Mouse (Mus musculus) kidney, embryonic 15.5 days (tissue): ENCODE data around the gene Lrrc1. TPM values are rescaled to one million over a fixed set of nuclear protein-coding genes. Genes with fewer than 3 reads are reported as not detected.
"Not testable (repeated sequence)": the region's sequence is repeated elsewhere in the genome, so short reads cannot be mapped to it uniquely, and the experiment has no call there.

Experiments
- ATAC-seq: fragments of 200-750 bp; cut with Nextera tagmentation; replicated peaks from 2 replicates; pipeline ENCODE4 v1.8.0; 2017; ENCODE audit warnings: moderate TSS enrichment; ENCODE audit not compliant: low FRiP score
- H3K27ac ChIP-seq: fragments of 300-500 bp; sonication (generic); 2 replicates; pipeline ENCODE4 v1.5.1; 2015; ENCODE audit warnings: mild to moderate bottlenecking, inconsistent platforms
- H3K27me3 ChIP-seq: fragments of 300-500 bp; sonication (generic); 2 replicates; pipeline ENCODE4 v1.6.1; 2015; ENCODE audit warnings: inconsistent platforms
- H3K36me3 ChIP-seq: fragments of 300-500 bp; sonication (generic); 2 replicates; pipeline ENCODE4 v1.6.1; 2015; ENCODE audit warnings: inconsistent platforms
- H3K4me1 ChIP-seq: fragments of 300-500 bp; sonication (generic); 2 replicates; pipeline ENCODE4 v1.6.1; 2015; ENCODE audit warnings: inconsistent platforms
- H3K4me2 ChIP-seq: fragments of 300-500 bp; sonication (generic); 2 replicates; pipeline ENCODE4 v1.6.1; 2015; ENCODE audit warnings: moderate library complexity, mild to moderate bottlenecking, inconsistent platforms
- H3K4me3 ChIP-seq: fragments of 300-500 bp; sonication (generic); replicated peaks from 2 replicates; pipeline ENCODE4 v1.5.1; 2015; ENCODE audit warnings: mild to moderate bottlenecking, inconsistent platforms
- H3K9ac ChIP-seq: fragments of 300-500 bp; sonication (generic); 2 replicates; pipeline ENCODE4 v1.6.1; 2015; ENCODE audit warnings: mild to moderate bottlenecking, inconsistent platforms
- H3K9me3 ChIP-seq: fragments of 300-500 bp; sonication (generic); replicated peaks from 2 replicates; pipeline ENCODE4 v1.6.1; 2016; ENCODE audit warnings: inconsistent platforms
- WGBS: fragments of 180-500 bp; shearing (Covaris S2); methylation state at CpG from one replicate; pipeline ENCODE4 v1.1.7; 2015; ENCODE audit warnings: mixed read lengths; 5-methylcytosine and 5-hydroxymethylcytosine counted together
- polyA plus RNA-seq: library from polyadenylated mRNA; unstranded; fragments of >200 nt; fragmentation: Nextera tagmentation; extraction: Ambion mirVana; gene quantifications from 2 replicates; pipeline ENCODE4 v1.2.1, GENCODE M21; 2015

Gene Lrrc1
- 16.7 and 18.8 TPM in 2 replicates for polyA plus RNA-seq

DNA sequence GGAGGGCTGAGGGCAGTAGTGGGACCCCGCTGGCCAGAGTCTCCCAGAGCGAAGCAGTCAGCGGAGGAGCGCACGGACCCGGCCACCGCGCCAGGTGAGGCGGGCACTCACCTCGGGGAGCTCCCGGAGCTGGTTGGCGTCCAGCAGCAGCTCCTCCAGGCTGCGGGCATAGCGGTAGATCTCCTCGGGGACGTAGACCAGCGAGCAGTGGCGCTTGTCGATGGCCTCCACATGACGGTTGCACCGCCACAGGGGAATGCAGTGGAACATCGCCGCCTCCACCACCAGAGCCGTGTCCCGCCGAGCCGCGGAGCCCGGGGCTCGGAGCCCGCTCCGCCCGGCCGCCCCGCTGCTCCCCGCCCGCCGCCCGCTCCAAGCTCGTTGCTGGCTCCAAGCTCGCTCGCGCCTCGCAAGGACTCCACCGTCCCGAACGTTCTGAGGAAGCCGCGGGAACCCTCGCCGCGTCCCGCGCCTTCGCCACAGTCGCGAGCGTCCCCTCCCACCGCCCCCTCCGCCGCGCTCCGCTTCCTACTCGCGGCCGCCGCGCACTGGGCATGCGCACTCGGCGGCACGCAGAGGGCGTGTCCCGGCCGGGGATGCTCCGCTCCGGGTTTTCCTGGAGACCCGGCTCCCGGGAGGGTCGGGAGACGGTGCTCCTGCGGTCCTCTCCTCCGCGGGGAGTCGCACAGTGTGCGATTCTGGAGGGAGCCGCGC, at the start of gene Lrrc1:
Gene Lrrc1, minus strand, starts transcription at position 517 of the 714 bp plus-strand sequence.
- H3K9ac ChIP-seq, result peak within 1 kb of the TSS; percentile 68
- peak within 1 kb of the TSS; percentile 68 for H3K4me3 ChIP-seq
- no peaks in the 10 kb centered on the region for H3K27me3 ChIP-seq
- WGBS, result under 1% methylated on average over 85 of the region's 88 CpGs
- peak within 1 kb of the TSS; percentile 95 for H3K4me2 ChIP-seq
- peak within 1 kb of the TSS; percentile 90 for H3K27ac ChIP-seq
- H3K36me3 ChIP-seq, result no peaks in the 10 kb centered on the region
- peak; percentile 89 for ATAC-seq
- H3K4me1 ChIP-seq, result peaks cover 42% of the 10 kb centered on the region
- H3K9me3 ChIP-seq, result no peaks in the 10 kb centered on the region

DNA sequence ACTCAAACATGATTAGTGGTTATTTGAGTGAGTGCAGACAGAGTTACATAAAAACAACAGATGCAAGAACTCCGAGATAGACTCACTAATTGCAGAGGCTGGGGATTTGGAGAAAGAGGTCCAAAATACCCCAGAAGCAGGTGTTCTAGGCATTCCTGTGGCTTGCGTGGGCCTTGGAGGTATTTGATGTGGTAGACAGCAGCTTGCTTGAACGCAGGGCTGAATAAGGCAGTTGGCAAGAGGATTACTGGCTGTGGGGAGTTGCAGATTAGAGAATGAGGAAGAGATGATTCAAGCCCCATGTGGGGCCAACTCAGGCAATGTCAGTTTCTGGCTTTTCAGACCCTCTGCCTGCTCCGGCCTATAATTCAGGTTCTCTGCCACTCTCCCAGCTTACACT, 47.8 kb upstream of the Lrrc1 start:
- Histone ChIP-seq H3K9ac (no peak overlapping the region), H3K4me1 (no peaks in the 10 kb centered on the region), H3K4me2 (no peak overlapping the region), H3K27ac (no peak overlapping the region), H3K9me3 (no peaks in the 10 kb centered on the region), H3K36me3 (no peaks in the 10 kb centered on the region), H3K27me3 (no peaks in the 10 kb centered on the region), H3K4me3 (no peak overlapping the region)
- no peak for ATAC-seq
- WGBS, result 71% methylated on average over 4 of the region's 4 CpGs

DNA sequence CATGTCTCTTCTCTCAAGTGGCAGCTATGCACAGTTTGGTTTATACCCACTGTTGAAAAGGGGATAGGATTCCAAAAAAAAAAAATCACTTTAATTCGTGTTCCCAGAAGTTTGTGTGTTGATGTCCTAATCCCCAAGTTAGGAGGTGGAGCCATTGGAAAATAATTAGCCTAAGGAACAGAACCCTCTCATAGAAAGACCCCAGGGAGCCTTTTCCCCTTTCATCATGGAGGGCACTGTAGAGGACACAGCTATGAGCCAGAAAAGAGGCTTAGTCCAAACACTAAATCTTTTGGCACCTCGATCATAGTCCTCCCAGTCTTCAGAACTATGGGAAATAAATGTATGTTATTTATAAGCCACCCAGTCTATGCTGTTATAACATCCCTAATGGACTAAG, 44.8 kb upstream of the Lrrc1 start:
- H3K36me3 ChIP-seq, result no peaks in the 10 kb centered on the region
- ATAC-seq, result no peak
- H3K4me1 ChIP-seq, result no peaks in the 10 kb centered on the region
- no peaks in the 10 kb centered on the region for H3K27me3 ChIP-seq
- no peaks in the 10 kb centered on the region for H3K9me3 ChIP-seq
- H3K4me3 ChIP-seq, result no peak overlapping the region
- H3K9ac ChIP-seq, result no peak overlapping the region
- no peak overlapping the region for H3K27ac ChIP-seq
- H3K4me2 ChIP-seq, result no peak overlapping the region
- 47% methylated on average over 2 of the region's 2 CpGs for WGBS

DNA sequence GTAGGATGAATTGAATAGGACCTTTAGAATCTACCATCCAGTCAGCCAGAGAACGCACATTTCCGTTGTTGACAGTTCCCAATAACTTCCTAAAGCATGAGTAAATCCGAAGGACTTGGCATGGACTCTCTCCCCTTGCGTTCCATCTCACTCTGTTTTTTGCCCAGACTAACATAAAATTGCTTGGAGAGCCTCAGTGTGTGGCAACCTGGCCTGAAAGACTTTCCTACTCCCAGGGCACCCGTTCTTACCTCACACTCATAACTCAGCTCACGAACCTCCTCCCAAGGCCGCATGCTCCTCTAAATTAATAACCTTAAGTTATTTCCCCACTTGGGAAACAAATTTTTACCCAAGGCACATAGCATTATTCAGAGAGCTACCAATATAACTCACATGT, 42.9 kb upstream of the Lrrc1 start:
- H3K4me1 ChIP-seq, result no peaks in the 10 kb centered on the region
- 84% methylated on average over 7 of the region's 7 CpGs for WGBS
- no peak overlapping the region for H3K9ac ChIP-seq
- no peaks in the 10 kb centered on the region for H3K27me3 ChIP-seq
- no peak overlapping the region for H3K27ac ChIP-seq
- no peaks in the 10 kb centered on the region for H3K36me3 ChIP-seq
- ATAC-seq, result no peak
- H3K4me2 ChIP-seq, result no peak overlapping the region
- H3K4me3 ChIP-seq, result no peak overlapping the region
- H3K9me3 ChIP-seq, result no peaks in the 10 kb centered on the region

DNA sequence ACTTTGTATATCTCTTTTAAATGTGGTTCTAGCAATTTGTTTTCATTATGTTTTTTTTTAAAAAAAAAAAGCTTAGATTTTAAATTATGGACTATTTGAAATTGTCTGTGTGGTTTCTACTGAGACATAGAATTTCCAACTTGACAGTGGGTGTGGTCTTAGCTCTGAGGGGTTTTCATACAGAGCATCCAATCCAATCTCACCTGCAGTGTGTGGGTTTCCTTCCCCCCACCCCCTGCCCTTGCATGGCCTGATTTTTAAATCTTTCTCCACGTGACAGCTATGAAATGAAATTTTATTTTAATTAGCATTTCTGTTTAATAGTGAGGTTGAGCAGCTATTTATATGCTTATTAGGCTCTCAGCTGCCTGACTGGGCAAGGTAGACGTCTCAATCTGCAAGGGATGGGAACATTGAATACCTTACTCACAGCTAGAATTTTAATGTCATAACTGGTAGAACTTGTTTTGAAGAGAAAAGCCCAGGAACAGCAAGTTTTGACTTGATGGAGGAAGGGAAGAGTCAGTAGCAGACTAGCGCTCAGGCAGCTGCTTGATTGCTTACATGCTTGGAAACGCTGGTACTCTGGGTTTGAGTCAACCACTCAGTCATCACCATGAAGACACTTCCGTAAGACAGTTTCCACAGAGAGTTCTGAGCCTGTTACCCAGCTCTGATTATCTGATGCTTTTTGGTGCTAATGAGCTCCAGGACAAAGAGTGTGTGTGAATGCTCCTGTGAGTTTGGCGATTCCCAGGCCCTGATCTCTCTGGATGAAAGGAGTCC, 42.3 kb upstream of the Lrrc1 start:
- no peaks in the 10 kb centered on the region for H3K4me1 ChIP-seq
- no peak overlapping the region for H3K4me2 ChIP-seq
- no peak overlapping the region for H3K27ac ChIP-seq
- no peaks in the 10 kb centered on the region for H3K36me3 ChIP-seq
- H3K4me3 ChIP-seq, result no peak overlapping the region
- ATAC-seq, result no peak
- no peaks in the 10 kb centered on the region for H3K9me3 ChIP-seq
- no peak overlapping the region for H3K9ac ChIP-seq
- 77% methylated on average over 6 of the region's 6 CpGs for WGBS
- no peaks in the 10 kb centered on the region for H3K27me3 ChIP-seq

DNA sequence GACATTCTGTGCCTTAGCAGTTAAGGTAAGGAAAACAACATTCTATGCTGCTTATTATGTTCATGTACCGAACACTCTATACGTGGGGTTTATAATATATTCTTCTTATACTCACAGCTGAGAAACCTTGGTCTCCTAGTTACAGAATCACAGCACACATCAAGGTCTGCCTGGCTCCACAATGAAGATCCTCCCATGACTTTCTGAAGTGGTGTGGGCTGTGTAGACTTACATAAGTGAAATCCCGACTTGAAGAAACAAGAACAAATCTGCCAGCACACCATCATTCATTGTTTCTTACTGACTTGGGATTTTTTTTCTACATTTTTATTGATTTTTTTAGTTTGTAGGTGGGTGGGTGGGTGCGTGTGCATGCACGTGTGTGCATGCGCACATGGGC, 40.1 kb upstream of the Lrrc1 start:
- Histone ChIP-seq H3K4me3 (no peak overlapping the region), H3K27ac (no peak overlapping the region), H3K27me3 (no peaks in the 10 kb centered on the region), H3K9ac (no peak overlapping the region), H3K9me3 (no peaks in the 10 kb centered on the region), H3K4me1 (no peaks in the 10 kb centered on the region), H3K36me3 (no peaks in the 10 kb centered on the region), H3K4me2 (no peak overlapping the region)
- no peak for ATAC-seq
- WGBS, result 93% methylated on average over 6 of the region's 6 CpGs

DNA sequence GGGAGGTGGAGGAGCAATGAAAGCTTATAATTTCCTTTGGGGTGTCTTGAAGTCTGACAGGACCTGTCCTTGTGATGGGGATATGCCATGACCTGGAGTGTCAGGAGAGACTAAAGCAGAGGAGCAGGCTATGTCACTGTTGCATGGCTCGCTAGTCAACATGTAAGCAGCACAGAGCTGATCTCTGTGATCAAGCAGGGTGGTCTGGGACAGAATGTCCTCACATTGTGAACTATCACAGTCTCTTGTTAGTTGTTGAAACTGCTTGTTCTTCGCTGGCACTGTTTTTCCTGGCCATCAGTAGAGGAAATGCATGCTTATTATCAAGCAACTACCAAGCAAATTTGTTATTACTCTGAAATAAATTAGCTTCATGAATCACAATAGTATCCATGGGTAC, 38.6 kb upstream of the Lrrc1 start:
- ATAC-seq, result no peak
- WGBS, result 63% methylated on average over 2 of the region's 2 CpGs

DNA sequence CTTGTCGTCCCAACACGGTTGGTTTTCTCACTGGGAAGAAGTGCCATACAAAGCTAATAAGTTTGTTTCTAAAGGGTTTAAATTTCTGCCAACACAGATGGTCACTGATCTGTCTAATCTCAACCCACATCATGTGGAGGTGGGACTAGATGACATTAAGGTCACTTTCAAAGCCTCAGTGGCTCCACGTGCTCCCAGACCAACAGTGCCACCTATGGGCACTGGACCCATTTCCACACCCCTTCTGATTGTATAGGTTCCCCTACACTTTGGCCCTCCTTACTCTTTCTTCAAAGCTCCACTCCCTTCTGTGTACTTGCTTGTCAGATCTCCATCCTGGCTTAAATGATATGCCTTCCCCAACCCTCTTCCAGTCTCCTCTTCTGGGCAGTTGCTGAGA, 35.2 kb upstream of the Lrrc1 start:
- 68% methylated on average over 3 of the region's 3 CpGs for WGBS
- Histone ChIP-seq H3K4me3 (no peak overlapping the region), H3K36me3 (no peaks in the 10 kb centered on the region), H3K27me3 (no peaks in the 10 kb centered on the region), H3K27ac (no peak overlapping the region), H3K9me3 (no peaks in the 10 kb centered on the region), H3K4me1 (no peaks in the 10 kb centered on the region), H3K4me2 (no peak overlapping the region), H3K9ac (no peak overlapping the region)
- 0 out of 2 replicates have a peak, but pooled peaks have one; percentile 46 for ATAC-seq

More for the DNA sequence above, 38.6 kb upstream of the Lrrc1 start:
- Histone ChIP-seq H3K4me1 (no peaks in the 10 kb centered on the region), H3K9ac (no peak overlapping the region), H3K36me3 (no peaks in the 10 kb centered on the region), H3K9me3 (no peaks in the 10 kb centered on the region), H3K27me3 (no peaks in the 10 kb centered on the region), H3K4me2 (no peak overlapping the region), H3K27ac (no peak overlapping the region), H3K4me3 (no peak overlapping the region)

DNA sequence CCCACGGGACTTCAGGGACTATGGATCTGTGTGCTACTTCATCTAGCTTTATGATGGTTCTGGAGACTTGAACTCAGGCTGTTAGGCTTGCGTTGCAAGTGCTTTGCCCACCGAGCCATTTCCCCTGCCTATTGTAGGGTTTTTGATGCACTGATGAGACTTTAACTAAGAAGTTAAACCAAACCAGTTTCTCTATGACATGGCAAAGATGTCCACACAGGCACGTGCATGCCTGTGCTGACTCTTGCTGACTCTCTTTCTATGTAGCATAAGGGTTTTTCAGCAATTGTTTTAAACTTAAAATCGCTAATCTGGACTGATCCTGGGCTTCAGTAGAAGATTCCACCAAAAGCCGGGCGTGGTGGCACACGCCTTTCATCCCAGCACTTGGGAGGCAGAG, 33.3 kb upstream of the Lrrc1 start:
- H3K4me2 ChIP-seq, result no peak overlapping the region
- H3K4me1 ChIP-seq, result no peaks in the 10 kb centered on the region
- H3K27me3 ChIP-seq, result no peaks in the 10 kb centered on the region
- no peak for ATAC-seq
- H3K9me3 ChIP-seq, result no peaks in the 10 kb centered on the region
- H3K36me3 ChIP-seq, result no peaks in the 10 kb centered on the region
- H3K9ac ChIP-seq, result no peak overlapping the region
- H3K4me3 ChIP-seq, result no peak overlapping the region
- 95% methylated on average over 8 of the region's 8 CpGs for WGBS
- H3K27ac ChIP-seq, result no peak overlapping the region

DNA sequence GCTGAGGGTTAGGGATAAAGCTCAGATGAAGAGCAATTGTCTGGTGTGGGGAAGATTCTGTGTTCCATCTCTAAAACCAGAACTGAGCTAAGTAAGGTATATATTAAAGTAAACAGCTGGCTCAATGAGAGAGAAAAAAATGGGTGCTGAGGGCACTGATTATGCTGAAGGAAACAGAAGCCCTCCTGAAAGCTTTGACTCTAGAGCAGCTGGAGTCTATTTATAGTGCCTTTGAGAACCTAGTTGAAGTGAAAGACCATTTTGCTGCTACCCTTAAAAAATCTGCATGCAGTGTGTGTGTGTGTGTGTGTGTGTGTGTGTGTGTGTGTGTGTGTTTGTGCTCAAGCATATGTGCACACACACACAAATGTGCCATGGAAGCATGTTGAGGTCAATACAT, 32.7 kb upstream of the Lrrc1 start:
- ATAC-seq, result no peak
- H3K9me3 ChIP-seq, result no peaks in the 10 kb centered on the region
- H3K4me2 ChIP-seq, result no peak overlapping the region
- H3K4me1 ChIP-seq, result no peaks in the 10 kb centered on the region
- no peaks in the 10 kb centered on the region for H3K27me3 ChIP-seq
- H3K27ac ChIP-seq, result no peak overlapping the region
- H3K9ac ChIP-seq, result no peak overlapping the region
- H3K4me3 ChIP-seq, result no peak overlapping the region
- no peaks in the 10 kb centered on the region for H3K36me3 ChIP-seq

DNA sequence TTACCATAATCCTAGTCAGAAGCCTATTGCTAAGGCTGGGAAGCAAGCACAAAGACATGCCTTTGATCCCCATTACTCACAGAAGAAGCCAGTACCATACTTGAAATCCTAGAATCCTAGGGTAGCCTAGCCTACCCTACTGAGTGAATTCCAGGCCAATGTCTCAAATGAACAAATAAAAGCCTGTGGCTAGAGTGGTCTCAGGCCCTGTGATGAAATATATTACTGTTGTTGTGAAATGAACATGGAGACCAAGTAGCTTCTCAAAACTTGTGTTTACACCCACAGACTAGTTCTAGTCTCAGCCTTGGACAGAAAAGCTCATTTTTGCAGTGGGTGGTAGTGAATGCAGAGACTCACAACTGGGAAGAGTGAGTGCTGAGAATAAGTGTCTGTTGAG, 31.6 kb upstream of the Lrrc1 start:
- Histone ChIP-seq H3K9me3 (no peaks in the 10 kb centered on the region), H3K4me3 (no peak overlapping the region), H3K4me1 (no peaks in the 10 kb centered on the region), H3K9ac (no peak overlapping the region), H3K27ac (no peak overlapping the region), H3K36me3 (no peaks in the 10 kb centered on the region), H3K4me2 (no peak overlapping the region), H3K27me3 (no peaks in the 10 kb centered on the region)
- no peak for ATAC-seq

DNA sequence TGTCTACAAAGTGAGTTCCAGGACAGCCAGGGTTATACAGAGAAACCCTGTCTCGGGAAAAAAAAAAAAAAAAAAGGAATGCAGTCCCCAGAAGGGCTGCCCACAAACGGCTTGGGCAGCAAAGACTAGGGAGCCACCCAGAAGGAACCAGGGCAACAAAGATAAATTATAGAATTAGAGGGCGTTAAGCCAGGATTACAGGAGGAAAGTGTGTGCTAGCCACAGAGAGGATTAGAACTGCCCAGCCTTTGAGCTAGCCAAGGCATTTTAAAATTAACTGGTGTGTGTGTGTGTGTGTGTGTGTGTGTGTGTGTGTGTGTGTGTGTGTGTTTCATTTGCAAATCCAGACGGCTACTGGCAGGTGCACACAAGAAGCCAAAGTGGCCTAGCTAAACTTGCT, 30.3 kb upstream of the Lrrc1 start:
- H3K27me3 ChIP-seq, H3K9me3 ChIP-seq, H3K27ac ChIP-seq, ATAC-seq, H3K4me3 ChIP-seq, H3K36me3 ChIP-seq, H3K4me2 ChIP-seq, H3K9ac ChIP-seq, H3K4me1 ChIP-seq: not testable (repeated sequence)
- WGBS, result 45% methylated on average over 4 of the region's 4 CpGs
